Mouse (Mus musculus): ENCODE data around the gene Elovl2.

DNA sequence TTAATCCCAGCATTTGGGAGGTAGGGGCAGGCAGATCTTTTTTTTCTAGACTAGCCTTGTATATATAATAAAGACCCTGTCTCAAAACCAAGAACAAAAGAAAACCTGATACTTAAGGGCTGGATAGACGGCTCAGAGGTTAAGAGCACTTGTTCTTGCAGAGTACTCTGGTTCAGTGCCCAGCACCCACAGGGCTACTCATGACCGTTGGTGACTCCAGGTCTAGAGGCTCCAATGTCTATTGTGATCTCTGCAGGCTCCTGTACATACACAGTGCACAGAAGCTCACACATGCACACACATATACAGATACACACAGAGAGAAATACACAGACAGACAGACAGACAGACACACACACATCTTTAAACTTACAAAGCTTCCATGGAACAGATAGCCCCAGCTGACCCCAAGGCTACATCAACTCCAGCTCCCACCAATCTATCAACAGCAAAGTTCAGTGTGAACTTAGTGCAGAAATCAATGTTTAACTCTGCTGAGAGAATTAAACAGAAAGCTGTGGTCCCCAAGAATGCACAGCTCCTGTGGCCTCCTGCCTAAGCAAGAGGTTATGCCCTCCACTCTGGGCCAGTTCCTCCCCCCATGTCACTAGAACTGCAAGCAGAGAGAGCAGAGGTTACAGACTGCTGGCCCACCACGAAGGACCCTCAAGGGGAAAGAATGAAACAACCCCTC, 24.4 kb downstream of the Elovl2 start:
- TF ChIP-seq CTCF (IDR thresholded peaks at IDR 0.05; ENCODE audit: control insufficient read depth, insufficient read depth, insufficient replicate concordance, low read depth, low read length) = no peak
- no peak for TF ChIP-seq POLR2A (IDR thresholded peaks at IDR 0.05; ENCODE audit: control insufficient read depth, low read depth, low read length)
